Mouse (Mus musculus) testis, adult 2 months (tissue): ENCODE data around the gene Cpt1c. TPM values are rescaled to one million over a fixed set of nuclear protein-coding genes. Genes with fewer than 3 reads are reported as not detected.

Experiments used
- H3K27ac ChIP-seq: fragments of 200-500 bp; 2 replicates; pipeline ENCODE4 v1.5.1; 2012; ENCODE audit warnings: low read depth, low read length; ENCODE audit not compliant: control insufficient read depth, insufficient read depth
- H3K27me3 ChIP-seq: fragments of 200-500 bp; 2 replicates; pipeline ENCODE4 v1.6.1; 2012; ENCODE audit warnings: mild to moderate bottlenecking, low read length, moderate library complexity; ENCODE audit not compliant: control insufficient read depth, insufficient read depth
- H3K36me3 ChIP-seq: fragments of 200-500 bp; 2 replicates; pipeline ENCODE4 v1.6.1; 2012; ENCODE audit warnings: mild to moderate bottlenecking, low read length; ENCODE audit not compliant: control insufficient read depth, insufficient read depth
- H3K4me1 ChIP-seq: fragments of 200-500 bp; 2 replicates; pipeline ENCODE4 v1.6.1; 2012; ENCODE audit warnings: low read length; ENCODE audit not compliant: control insufficient read depth, insufficient read depth
- H3K4me3 ChIP-seq: fragments of 200-500 bp; 2 replicates; pipeline ENCODE4 v1.5.1; 2012; ENCODE audit warnings: low read depth, mild to moderate bottlenecking, low read length, moderate library complexity, mixed read lengths; ENCODE audit not compliant: control insufficient read depth
- CTCF ChIP-seq: fragments of 200-500 bp; IDR thresholded peaks from 2 replicates; pipeline ENCODE4 v1.5.1; 2012; ENCODE audit warnings: low read depth, mild to moderate bottlenecking, inconsistent platforms, low read length, moderate library complexity; ENCODE audit not compliant: control insufficient read depth, insufficient read depth, insufficient replicate concordance
- POLR2A ChIP-seq: fragments of 200-500 bp; IDR thresholded peaks from 2 replicates; pipeline ENCODE4 v1.6.1; 2012; ENCODE audit warnings: low read depth, mild to moderate bottlenecking, inconsistent platforms, low read length, moderate library complexity; ENCODE audit not compliant: control insufficient read depth
- polyA plus RNA-seq: library from polyadenylated mRNA; depleted of rRNA; stranded (reverse); fragments of >200 nt; gene quantifications from 2 replicates; pipeline ENCODE4 v1.2.3, GENCODE M21; 2012

Cpt1c gene
- polyA plus RNA-seq, 1 experiment: 137 TPM

- Histone ChIP-seq H3K36me3 (no peaks in the 10 kb centered on the region), H3K27me3 (no peaks in the 10 kb centered on the region), H3K4me1 (peaks cover 11% of the 10 kb centered on the region), H3K27ac (no peak overlapping the region), H3K4me3 (no peak overlapping the region)
- TF ChIP-seq CTCF (no peak), POLR2A (0 out of 2 replicates have a peak, but pooled peaks have one; percentile 20)
Observed at GRCm38 (mm10) chr7:44953561-44953960, 21.1 kb downstream of the Cpt1c start.

GRCm38 (mm10) chr7:44952611-44953306 is 21.9 kb downstream of the Cpt1c start:
- H3K4me3 ChIP-seq: peak overlapping the region; percentile 75
- H3K27me3 ChIP-seq: no peaks in the 10 kb centered on the region
- peak; percentile 53; the same call in 1 of the 2 replicates for TF ChIP-seq POLR2A
- TF ChIP-seq CTCF: no peak
- H3K27ac ChIP-seq: peak overlapping the region; percentile 41
- H3K4me1 ChIP-seq: peaks cover 11% of the 10 kb centered on the region
- no peaks in the 10 kb centered on the region for H3K36me3 ChIP-seq

- TF ChIP-seq POLR2A (peak; percentile 56), CTCF (no peak)
- H3K36me3 ChIP-seq: no peaks in the 10 kb centered on the region
- H3K4me1 ChIP-seq: peaks cover 11% of the 10 kb centered on the region
- H3K27me3 ChIP-seq: no peaks in the 10 kb centered on the region
- peak overlapping the region; percentile 75 for H3K4me3 ChIP-seq
- H3K27ac ChIP-seq: peak overlapping the region; percentile 41
Observed at GRCm38 (mm10) chr7:44951960-44952359, 22.7 kb downstream of the Cpt1c start.

- H3K27me3 ChIP-seq: no peaks in the 10 kb centered on the region
- TF ChIP-seq CTCF: no peak
- no peak for TF ChIP-seq POLR2A
- no peak overlapping the region for H3K4me3 ChIP-seq
- peaks cover 11% of the 10 kb centered on the region for H3K4me1 ChIP-seq
- H3K36me3 ChIP-seq: no peaks in the 10 kb centered on the region
- H3K27ac ChIP-seq: no peak overlapping the region
Observed at GRCm38 (mm10) chr7:44949922-44950321, 24.7 kb downstream of the Cpt1c start.

- TF ChIP-seq POLR2A (peak; percentile 70; the same call in 1 of the 2 replicates), CTCF (no peak)
- Histone ChIP-seq H3K4me3 (peak within 1 kb of the TSS; percentile 96), H3K27ac (peak within 1 kb of the TSS; percentile 72), H3K27me3 (no peaks in the 10 kb centered on the region), H3K36me3 (no peaks in the 10 kb centered on the region), H3K4me1 (peaks cover 8% of the 10 kb centered on the region)
Observed at GRCm38 (mm10) chr7:44942904-44943303, 31.7 kb downstream of the Cpt1c start, which contains the start of gene Tsks. Tsks (plus strand) TSS chr7:44943204.

GRCm38 (mm10) chr7:44938680-44939079 is 36.0 kb downstream of the Cpt1c start:
- no peaks in the 10 kb centered on the region for H3K27me3 ChIP-seq
- TF ChIP-seq POLR2A (no peak), CTCF (no peak)
- no peak overlapping the region for H3K4me3 ChIP-seq
- no peak overlapping the region for H3K27ac ChIP-seq
- H3K4me1 ChIP-seq: peaks cover 6% of the 10 kb centered on the region
- no peaks in the 10 kb centered on the region for H3K36me3 ChIP-seq

GRCm38 (mm10) chr7:44929204-44930151 is 45.2 kb downstream of the Cpt1c start, which contains the start of gene Ap2a1:
Ap2a1 (minus strand) TSS chr7:44929496.
- H3K4me1 ChIP-seq: peaks cover 2% of the 10 kb centered on the region
- TF ChIP-seq CTCF (no peak), POLR2A (peak; percentile 73)

More at GRCm38 (mm10) chr7:44929204-44930151, 45.2 kb downstream of the Cpt1c start, which contains the start of gene Ap2a1:
- no peaks in the 10 kb centered on the region for H3K36me3 ChIP-seq
- H3K27ac ChIP-seq: peak within 1 kb of the TSS; percentile 91
- H3K27me3 ChIP-seq: no peaks in the 10 kb centered on the region
- peak within 1 kb of the TSS; percentile 89 for H3K4me3 ChIP-seq
